Mouse (Mus musculus) ES-Bruce4 (cell line): ENCODE measurements around the gene Plppr3.

Source experiments
- CTCF ChIP-seq: IDR thresholded peaks from one replicate; pipeline ENCODE4 v1.8.1; 2011; ENCODE audit warnings: low read depth, low read length
- POLR2A ChIP-seq: IDR thresholded peaks from one replicate; pipeline ENCODE4 v1.8.1; 2011; ENCODE audit warnings: low read length; ENCODE audit not compliant: insufficient read depth

- no peak for TF ChIP-seq CTCF
- TF ChIP-seq POLR2A, result no peak
These were observed 54.2 kb downstream of the Plppr3 start for GRCm38 (mm10) chr10:79820277-79820676.
